Mouse (Mus musculus) megakaryocyte-erythroid progenitor cell, adult 5 weeks (primary cell): ENCODE measurements around the gene Dph3. TPM values are rescaled to one million over a fixed set of nuclear protein-coding genes. Genes with fewer than 3 reads are reported as not detected.

Experiments
- polyA plus RNA-seq: library from polyadenylated mRNA; stranded (reverse); fragments of >175 nt; gene quantifications from 2 replicates; pipeline ENCODE4 v1.2.3, GENCODE M21; 2012

The Dph3 gene
- polyA plus RNA-seq = 26.4 and 36.9 TPM in 2 replicates

GRCm38 (mm10) chr14:32085486-32086201 is at the start of gene Dph3:
Gene Dph3 (minus strand): TSS chr14:32085729.

GRCm38 (mm10) chr14:32084761-32085485 is 606 bp downstream of the Dph3 start, which contains the start of gene Oxnad1:
Gene Oxnad1 (plus strand): TSS chr14:32085374.

Other genes with a start within 250 kb of the Dph3 start
- gene Galnt15, start 56.7 kb downstream of the Dph3 start, polyA plus RNA-seq = not detected in 2 replicates
- 6.8 and 8.0 TPM in 2 replicates for gene Oxnad1, start 355 bp downstream of the Dph3 start, polyA plus RNA-seq
- not detected in 2 replicates for gene Msmb, start 56.3 kb upstream of the Dph3 start, polyA plus RNA-seq
- gene Ncoa4, start 74.1 kb upstream of the Dph3 start, polyA plus RNA-seq = 9.5 and 10.9 TPM in 2 replicates
- gene Timm23, start 116.2 kb upstream of the Dph3 start, polyA plus RNA-seq = 390 and 404 TPM in 2 replicates
- 19.8 and 20.4 TPM in 2 replicates for gene Parg, start 116.2 kb upstream of the Dph3 start, polyA plus RNA-seq
- 0.15 and 0.17 TPM in 2 replicates for gene Ogdhl, start 236.3 kb upstream of the Dph3 start, polyA plus RNA-seq